Mouse (Mus musculus) stomach, postnatal 0 days (tissue): ENCODE measurements around the gene Dnaaf1. TPM values are rescaled to one million over a fixed set of nuclear protein-coding genes. Genes with fewer than 3 reads are reported as not detected.

ENCODE experiments used
- ATAC-seq: fragments of 200-750 bp; cut with Nextera tagmentation; 2 replicates; pipeline ENCODE4 v1.8.0; 2017; ENCODE audit not compliant: low FRiP score, low TSS enrichment
- DNase-seq: peaks from one replicate; pipeline ENCODE4 v3.0.0-alpha.2; 2016; ENCODE audit warnings: low spot score
- H3K27ac ChIP-seq: fragments of 300-500 bp; sonication (generic); replicated peaks from 2 replicates; pipeline ENCODE4 v1.5.1; 2014; ENCODE audit warnings: mild to moderate bottlenecking, control low read depth
- H3K27me3 ChIP-seq: fragments of 300-500 bp; sonication (generic); 2 replicates; pipeline ENCODE4 v1.6.1; 2014; ENCODE audit warnings: low read length; ENCODE audit not compliant: control insufficient read depth, insufficient read depth
- H3K36me3 ChIP-seq: fragments of 300-500 bp; sonication (generic); 2 replicates; pipeline ENCODE4 v1.6.1; 2014; ENCODE audit warnings: low read length, mixed read lengths; ENCODE audit not compliant: control insufficient read depth, insufficient read depth
- H3K4me1 ChIP-seq: fragments of 300-500 bp; sonication (generic); replicated peaks from 2 replicates; pipeline ENCODE4 v1.6.1; 2014; ENCODE audit warnings: antibody characterized with exemption; ENCODE audit not compliant: control insufficient read depth, insufficient read depth
- H3K4me2 ChIP-seq: fragments of 300-500 bp; sonication (generic); replicated peaks from 2 replicates; pipeline ENCODE4 v1.6.1; 2014; ENCODE audit warnings: low read depth, mild to moderate bottlenecking, control low read depth, moderate library complexity
- H3K4me3 ChIP-seq: fragments of 300-500 bp; sonication (generic); 2 replicates; pipeline ENCODE4 v1.5.1; 2014; ENCODE audit warnings: low read depth, low read length, control low read depth
- H3K9ac ChIP-seq: fragments of 300-500 bp; sonication (generic); 2 replicates; pipeline ENCODE4 v1.6.1; 2014; ENCODE audit warnings: mild to moderate bottlenecking, low read length, control low read depth, mixed read lengths
- H3K9me3 ChIP-seq: fragments of 300-500 bp; sonication (generic); 2 replicates; pipeline ENCODE4 v1.6.1; 2016; ENCODE audit warnings: low read length; ENCODE audit not compliant: control insufficient read depth
- CTCF ChIP-seq: IDR thresholded peaks from 2 replicates; pipeline ENCODE4 v1.5.1; 2016; ENCODE audit warnings: antibody characterized with exemption, low read depth, mild to moderate bottlenecking, moderate library complexity
- EP300 ChIP-seq: optimal IDR thresholded peaks from 2 replicates; pipeline ENCODE3; 2016; ENCODE audit warnings: antibody characterized with exemption
- WGBS: fragments of 180-500 bp; shearing (Covaris S2); extraction: QIAGEN DNeasy Blood & Tissue Kit; methylation state at CpG from one replicate; pipeline ENCODE4 v1.1.7; 2014; 5-methylcytosine and 5-hydroxymethylcytosine counted together
- polyA plus RNA-seq: library from polyadenylated mRNA; unstranded; fragments of >200 nt; fragmentation: Nextera tagmentation; extraction: Ambion mirVana; gene quantifications from 2 replicates; pipeline ENCODE4 v1.2.1, GENCODE M21; 2015

Gene Dnaaf1
- polyA plus RNA-seq, 1 experiment from 2014 or later = 0.24 TPM

DNA sequence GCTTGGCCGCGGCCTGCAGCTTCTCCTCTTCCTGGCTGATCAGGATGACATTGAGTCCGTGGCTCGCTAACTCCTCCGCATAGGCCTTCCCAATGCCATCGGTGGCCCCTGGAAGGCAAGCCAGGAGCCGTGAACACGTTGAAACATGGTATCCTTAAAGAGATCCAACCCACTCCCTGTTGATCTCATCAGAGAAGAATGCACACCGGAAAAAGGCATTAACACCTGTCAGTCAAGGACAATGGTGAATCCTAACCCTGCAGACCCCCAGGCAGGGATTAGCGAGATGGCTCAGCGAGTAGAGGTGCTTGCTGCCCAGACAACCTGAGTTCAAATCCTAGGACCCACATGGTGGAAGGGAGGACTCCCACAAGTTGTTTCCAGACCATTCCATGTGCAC is 8.7 kb upstream of the Dnaaf1 start:
- H3K4me1 ChIP-seq = no peaks in the 10 kb centered on the region
- H3K27me3 ChIP-seq = no peaks in the 10 kb centered on the region
- 72% methylated on average over 11 of the region's 11 CpGs for WGBS
- peaks cover 19% of the 10 kb centered on the region for H3K36me3 ChIP-seq
- no peak overlapping the region for H3K27ac ChIP-seq
- H3K9ac ChIP-seq = no peak overlapping the region
- ATAC-seq (no peak), DNase-seq (no peak)
- no peak overlapping the region for H3K4me3 ChIP-seq
- no peak overlapping the region for H3K4me2 ChIP-seq
- H3K9me3 ChIP-seq = no peaks in the 10 kb centered on the region
- TF ChIP-seq EP300 (no peak), CTCF (no peak)

- Histone ChIP-seq H3K4me2 (no peak overlapping the region), H3K27me3 (no peaks in the 10 kb centered on the region), H3K27ac (no peak overlapping the region), H3K4me3 (no peak overlapping the region), H3K4me1 (no peaks in the 10 kb centered on the region), H3K36me3 (peaks cover 16% of the 10 kb centered on the region), H3K9me3 (no peaks in the 10 kb centered on the region), H3K9ac (no peak overlapping the region)
- no peak for TF ChIP-seq EP300
- TF ChIP-seq CTCF = no peak
- DNase-seq (no peak), ATAC-seq (no peak)
- 82% methylated on average over 9 of the region's 9 CpGs for WGBS
Measured at GRCm38 (mm10) chr8:119568251-119568650, 6.8 kb upstream of the Dnaaf1 start.

GRCm38 (mm10) chr8:119568951-119569350 is 6.1 kb upstream of the Dnaaf1 start:
- 69% methylated on average over 7 of the region's 7 CpGs for WGBS
- ATAC-seq (no peak), DNase-seq (no peak)
- no peaks in the 10 kb centered on the region; the same call in 1 of the 2 replicates for H3K4me1 ChIP-seq
- peaks cover 13% of the 10 kb centered on the region for H3K36me3 ChIP-seq
- no peak overlapping the region for H3K4me2 ChIP-seq
- no peaks in the 10 kb centered on the region for H3K9me3 ChIP-seq
- no peak overlapping the region for H3K27ac ChIP-seq
- no peak for TF ChIP-seq EP300
- no peak for TF ChIP-seq CTCF
- no peak overlapping the region for H3K9ac ChIP-seq
- no peak overlapping the region for H3K4me3 ChIP-seq
- no peaks in the 10 kb centered on the region for H3K27me3 ChIP-seq

DNA sequence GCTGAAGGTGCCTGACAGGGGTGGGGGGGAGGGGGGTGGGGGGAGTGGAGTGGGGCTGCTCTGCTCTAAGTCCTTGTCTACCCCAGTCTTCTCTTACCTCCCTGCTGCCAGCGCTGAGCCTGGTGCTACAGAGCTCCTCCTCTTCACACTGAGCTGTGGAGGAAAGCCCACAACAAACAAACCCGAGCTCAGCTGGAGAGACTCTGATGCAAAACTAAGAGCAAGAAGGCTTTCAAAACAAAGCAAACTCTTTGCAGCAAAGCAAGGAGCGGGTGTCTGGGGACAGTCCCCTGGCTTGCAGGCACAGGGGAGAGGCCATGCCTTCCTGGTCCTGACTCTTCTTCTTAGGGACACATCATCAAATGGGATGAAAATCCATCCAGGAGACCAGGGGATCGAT is 5.2 kb upstream of the Dnaaf1 start:
- Histone ChIP-seq H3K27me3 (no peaks in the 10 kb centered on the region), H3K9ac (no peak overlapping the region), H3K9me3 (no peaks in the 10 kb centered on the region), H3K4me3 (no peak overlapping the region), H3K4me2 (no peak overlapping the region), H3K36me3 (peaks cover 7% of the 10 kb centered on the region; the same call in 1 of the 2 replicates), H3K4me1 (no peaks in the 10 kb centered on the region; the same call in 1 of the 2 replicates), H3K27ac (no peak overlapping the region)
- no peak for TF ChIP-seq CTCF
- no peak for TF ChIP-seq EP300
- DNase-seq (no peak), ATAC-seq (no peak)
- 41% methylated on average over 4 of the region's 4 CpGs for WGBS

- H3K4me2 ChIP-seq = no peak overlapping the region
- H3K27me3 ChIP-seq = no peaks in the 10 kb centered on the region
- H3K36me3 ChIP-seq = no peaks in the 10 kb centered on the region
- WGBS = 77% methylated on average over 6 of the region's 6 CpGs
- no peak for DNase-seq
- H3K27ac ChIP-seq = no peak overlapping the region
- H3K9ac ChIP-seq = no peak overlapping the region
- ATAC-seq = no peak
- TF ChIP-seq EP300 (no peak), CTCF (no peak)
- H3K4me3 ChIP-seq = no peak overlapping the region
- H3K9me3 ChIP-seq = no peaks in the 10 kb centered on the region
- no peaks in the 10 kb centered on the region; the same call in 1 of the 2 replicates for H3K4me1 ChIP-seq
Measured at GRCm38 (mm10) chr8:119571135-119571534, 3.9 kb upstream of the Dnaaf1 start.

- peak; percentile 28; the same call in 1 of the 2 replicates for TF ChIP-seq CTCF
- TF ChIP-seq EP300 = no peak
- no peaks in the 10 kb centered on the region for H3K36me3 ChIP-seq
- H3K27ac ChIP-seq = peak overlapping the region; percentile 67
- 54% methylated on average over 4 of the region's 4 CpGs for WGBS
- peak; percentile 71 for DNase-seq
- H3K9ac ChIP-seq = no peak overlapping the region
- no peaks in the 10 kb centered on the region for H3K9me3 ChIP-seq
- H3K4me3 ChIP-seq = no peak overlapping the region
- H3K4me1 ChIP-seq = no peaks in the 10 kb centered on the region; the same call in 1 of the 2 replicates
- H3K4me2 ChIP-seq = no peak overlapping the region
- H3K27me3 ChIP-seq = no peaks in the 10 kb centered on the region
- ATAC-seq = peak; percentile 45; the same call in 1 of the 2 replicates
Measured at GRCm38 (mm10) chr8:119572411-119572810, 2.6 kb upstream of the Dnaaf1 start.
